Mouse (Mus musculus) limb, embryonic 14.5 days (tissue): ENCODE measurements around the gene Slc23a2. TPM values are rescaled to one million over a fixed set of nuclear protein-coding genes. Genes with fewer than 3 reads are reported as not detected.

ENCODE experiments used
- ATAC-seq: fragments of 200-750 bp; cut with Nextera tagmentation; 2 replicates; pipeline ENCODE4 v1.8.0; 2017; ENCODE audit warnings: low read depth, moderate number of reproducible peaks, moderate TSS enrichment; ENCODE audit not compliant: low FRiP score
- DNase-seq: peaks from one replicate; pipeline ENCODE4 v3.0.0-alpha.2; 2015; ENCODE audit warnings: low spot score
- H3K27ac ChIP-seq: fragments of 300-500 bp; sonication (generic); replicated peaks from 2 replicates; pipeline ENCODE4 v1.5.1; 2014; ENCODE audit warnings: low read depth, mild to moderate bottlenecking, low read length, moderate library complexity, mixed read lengths
- H3K27me3 ChIP-seq: fragments of 300-500 bp; sonication (generic); 2 replicates; pipeline ENCODE4 v1.6.1; 2014; ENCODE audit warnings: low read length, mixed read lengths; ENCODE audit not compliant: control insufficient read depth, insufficient read depth
- H3K36me3 ChIP-seq: fragments of 300-500 bp; sonication (generic); 2 replicates; pipeline ENCODE4 v1.6.1; 2014; ENCODE audit warnings: mild to moderate bottlenecking, low read length, moderate library complexity, mixed read lengths; ENCODE audit not compliant: control insufficient read depth, insufficient read depth
- H3K4me1 ChIP-seq: fragments of 300-500 bp; sonication (generic); 2 replicates; pipeline ENCODE4 v1.6.1; 2014; ENCODE audit warnings: antibody characterized with exemption, low read length, mixed read lengths; ENCODE audit not compliant: control insufficient read depth, insufficient read depth
- H3K4me2 ChIP-seq: fragments of 300-500 bp; sonication (generic); replicated peaks from 2 replicates; pipeline ENCODE4 v1.6.1; 2014; ENCODE audit warnings: low read depth, mild to moderate bottlenecking, low read length, moderate library complexity; ENCODE audit not compliant: severe bottlenecking
- H3K4me3 ChIP-seq: fragments of 300-500 bp; sonication (generic); replicated peaks from 2 replicates; pipeline ENCODE4 v1.5.1; 2014; ENCODE audit warnings: low read length
- H3K9ac ChIP-seq: fragments of 300-500 bp; sonication (generic); 2 replicates; pipeline ENCODE4 v1.6.1; 2014; ENCODE audit warnings: mild to moderate bottlenecking, low read depth, low read length, moderate library complexity; ENCODE audit not compliant: severe bottlenecking
- H3K9me3 ChIP-seq: fragments of 300-500 bp; sonication (generic); 2 replicates; pipeline ENCODE4 v1.6.1; 2016; ENCODE audit warnings: low read length; ENCODE audit not compliant: control insufficient read depth
- POLR2A ChIP-seq: fragments of 200-500 bp; IDR thresholded peaks from 2 replicates; pipeline ENCODE4 v1.8.0; 2012; ENCODE audit warnings: inconsistent platforms, mild to moderate bottlenecking, moderate library complexity, borderline replicate concordance; ENCODE audit not compliant: insufficient read depth, insufficient read length; ENCODE audit errors: extremely low read depth
- WGBS: fragments of 180-500 bp; shearing (Covaris S2); extraction: QIAGEN DNeasy Blood & Tissue Kit; methylation state at CpG from one replicate; pipeline ENCODE4 v1.1.7; 2014; 5-methylcytosine and 5-hydroxymethylcytosine counted together
- polyA plus RNA-seq, 2 experiments: library from polyadenylated mRNA; depleted of rRNA in 1 of 2; stranded (reverse) in 1 of 2; unstranded in 1 of 2; fragments of >200 nt; fragmentation: Nextera tagmentation in 1 of 2; extraction: Ambion mirVana in 1 of 2; gene quantifications; 2 replicates each; pipeline versions ENCODE4 v1.2.1 to v1.2.3; 2012 to 2014

Gene Slc23a2
- polyA plus RNA-seq, 2 experiments: 15.6 to 17.6 TPM

DNA sequence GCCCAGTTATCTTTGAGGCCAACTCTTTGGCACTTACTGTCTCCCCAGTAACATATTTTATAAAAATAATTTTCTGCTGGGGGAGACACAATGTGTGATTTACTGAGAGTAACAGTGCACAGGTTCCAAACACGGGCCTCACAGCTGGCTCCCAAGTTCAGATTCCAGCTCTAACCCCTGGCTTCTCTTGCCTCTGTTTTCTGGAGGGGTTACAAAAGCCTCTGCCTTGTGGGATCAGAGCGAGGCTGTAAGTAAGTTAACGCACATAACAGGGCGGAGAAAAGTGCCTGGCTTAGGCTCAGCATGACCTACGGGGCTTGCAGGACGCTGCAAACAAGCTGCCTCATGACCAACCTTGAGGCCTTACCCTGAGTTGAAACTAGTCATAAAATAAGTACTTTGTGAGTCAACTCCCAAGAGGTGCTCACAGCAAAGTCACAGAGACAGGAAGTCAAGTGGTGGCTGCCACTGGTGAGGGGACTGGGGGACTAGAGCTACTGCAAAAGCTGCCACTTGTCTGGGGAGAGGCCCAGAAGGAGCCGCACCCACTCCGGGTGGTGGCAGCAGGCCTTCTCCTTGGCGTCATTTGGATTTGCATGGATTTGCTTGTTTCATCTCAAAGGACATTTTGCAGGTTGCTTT is 140.3 kb downstream of the Slc23a2 start:
- no peaks in the 10 kb centered on the region for H3K27me3 ChIP-seq
- WGBS: 65% methylated on average over 9 of the region's 9 CpGs
- H3K36me3 ChIP-seq: no peaks in the 10 kb centered on the region
- no peak overlapping the region for H3K4me2 ChIP-seq
- no peak overlapping the region for H3K9ac ChIP-seq
- no peak for TF ChIP-seq POLR2A
- H3K4me3 ChIP-seq: no peak overlapping the region
- no peak overlapping the region for H3K27ac ChIP-seq
- H3K4me1 ChIP-seq: peaks cover 40% of the 10 kb centered on the region
- DNase-seq (no peak), ATAC-seq (no peak)
- H3K9me3 ChIP-seq: no peaks in the 10 kb centered on the region

DNA sequence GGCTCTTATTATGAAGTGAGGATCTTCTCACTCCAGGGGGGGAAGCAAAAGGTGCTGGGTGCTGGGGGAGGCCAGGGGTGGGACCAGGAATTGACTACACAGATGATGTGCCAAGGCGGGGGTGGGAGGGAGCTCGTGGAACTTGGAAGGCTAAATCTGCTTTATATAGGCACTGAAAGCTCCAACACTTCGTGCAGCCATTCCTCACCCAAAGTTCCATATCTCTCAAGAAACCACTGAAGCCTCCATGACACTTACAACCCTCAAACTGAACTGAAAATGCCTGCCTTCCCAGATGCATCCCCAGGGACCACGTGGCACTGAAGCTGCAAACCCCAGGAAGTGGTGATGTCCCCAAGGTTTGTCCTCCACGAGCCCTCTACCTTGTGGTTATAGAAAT is 141.0 kb downstream of the Slc23a2 start:
- H3K27me3 ChIP-seq: no peaks in the 10 kb centered on the region
- H3K4me1 ChIP-seq: peaks cover 40% of the 10 kb centered on the region
- H3K9ac ChIP-seq: no peak overlapping the region
- H3K4me3 ChIP-seq: no peak overlapping the region
- 74% methylated on average over 5 of the region's 5 CpGs for WGBS
- ATAC-seq: no peak
- no peak overlapping the region for H3K27ac ChIP-seq
- DNase-seq: no peak
- H3K4me2 ChIP-seq: no peak overlapping the region
- TF ChIP-seq POLR2A: no peak
- no peaks in the 10 kb centered on the region for H3K36me3 ChIP-seq
- no peaks in the 10 kb centered on the region for H3K9me3 ChIP-seq

Other genes starting within 250 kb of the Slc23a2 start
- 38.4 and 39.1 TPM in 2 replicates for gene Prnp, start 235.2 kb downstream of the Slc23a2 start, polyA plus RNA-seq (2012; rRNA removed)
- gene Prnp, start 235.2 kb downstream of the Slc23a2 start, polyA plus RNA-seq (2014; fragmentation: Nextera tagmentation; extraction: Ambion mirVana): 36.1 and 43.1 TPM in 2 replicates
- 0.12 TPM in 1 of 2 replicates, not detected in the other for gene Prn, start 235.2 kb downstream of the Slc23a2 start, polyA plus RNA-seq (2012; rRNA removed)
- gene Prn, start 235.2 kb downstream of the Slc23a2 start, polyA plus RNA-seq (2014; fragmentation: Nextera tagmentation; extraction: Ambion mirVana): not detected in 2 replicates
- gene Prnd, start 194.2 kb downstream of the Slc23a2 start, polyA plus RNA-seq (2012; rRNA removed): 41.2 and 46.2 TPM in 2 replicates
- gene Prnd, start 194.2 kb downstream of the Slc23a2 start, polyA plus RNA-seq (2014; fragmentation: Nextera tagmentation; extraction: Ambion mirVana): 44.6 and 50.5 TPM in 2 replicates
- gene Rassf2, start 114.8 kb downstream of the Slc23a2 start, polyA plus RNA-seq (2012; rRNA removed): 12.6 and 13.2 TPM in 2 replicates
- 14.6 and 15.1 TPM in 2 replicates for gene Rassf2, start 114.8 kb downstream of the Slc23a2 start, polyA plus RNA-seq (2014; fragmentation: Nextera tagmentation; extraction: Ambion mirVana)
- 69.4 and 72.1 TPM in 2 replicates for gene Tmem230, start 102.7 kb upstream of the Slc23a2 start, polyA plus RNA-seq (2012; rRNA removed)
- gene Tmem230, start 102.7 kb upstream of the Slc23a2 start, polyA plus RNA-seq (2014; fragmentation: Nextera tagmentation; extraction: Ambion mirVana): 47.2 and 55.6 TPM in 2 replicates
- gene Pcna, start 108.2 kb upstream of the Slc23a2 start, polyA plus RNA-seq (2012; rRNA removed): 284 and 315 TPM in 2 replicates
- 229 and 234 TPM in 2 replicates for gene Pcna, start 108.2 kb upstream of the Slc23a2 start, polyA plus RNA-seq (2014; fragmentation: Nextera tagmentation; extraction: Ambion mirVana)
- gene Cds2, start 118.0 kb upstream of the Slc23a2 start, polyA plus RNA-seq (2012; rRNA removed): 21.2 and 26.1 TPM in 2 replicates
- gene Cds2, start 118.0 kb upstream of the Slc23a2 start, polyA plus RNA-seq (2014; fragmentation: Nextera tagmentation; extraction: Ambion mirVana): 17.1 and 25.1 TPM in 2 replicates
- 1.4 and 2.5 TPM in 2 replicates for gene Prokr2, start 240.3 kb upstream of the Slc23a2 start, polyA plus RNA-seq (2012; rRNA removed)
- gene Prokr2, start 240.3 kb upstream of the Slc23a2 start, polyA plus RNA-seq (2014; fragmentation: Nextera tagmentation; extraction: Ambion mirVana): 3.1 and 4.0 TPM in 2 replicates